Mouse (Mus musculus): ENCODE results near the gene Vav3.
A peak's percentile ranks its signal among the peaks of the same experiment; 100 is the strongest.

The Vav3 gene

DNA sequence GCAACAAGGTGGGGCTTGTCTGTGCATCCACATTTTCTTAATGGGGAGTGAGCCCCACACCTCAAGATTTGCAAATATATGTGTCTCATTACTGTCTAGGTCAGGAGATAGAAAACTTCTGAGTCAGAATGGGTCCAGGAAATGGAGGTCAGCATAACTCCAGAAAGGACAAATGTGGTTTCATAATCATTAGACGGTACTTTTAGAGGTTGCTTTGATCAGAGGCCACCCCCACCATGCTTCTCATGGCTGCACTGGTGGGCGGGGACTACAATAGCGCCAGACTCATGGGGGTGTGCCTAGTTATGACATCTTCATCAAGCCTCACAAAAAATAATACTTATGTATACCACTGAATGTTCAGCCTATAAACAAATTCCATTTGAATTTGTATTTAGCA lies 103.6 kb downstream of the Vav3 start:
- DNase-seq (ENCODE audit: low read depth) = peak; percentile 66

DNA sequence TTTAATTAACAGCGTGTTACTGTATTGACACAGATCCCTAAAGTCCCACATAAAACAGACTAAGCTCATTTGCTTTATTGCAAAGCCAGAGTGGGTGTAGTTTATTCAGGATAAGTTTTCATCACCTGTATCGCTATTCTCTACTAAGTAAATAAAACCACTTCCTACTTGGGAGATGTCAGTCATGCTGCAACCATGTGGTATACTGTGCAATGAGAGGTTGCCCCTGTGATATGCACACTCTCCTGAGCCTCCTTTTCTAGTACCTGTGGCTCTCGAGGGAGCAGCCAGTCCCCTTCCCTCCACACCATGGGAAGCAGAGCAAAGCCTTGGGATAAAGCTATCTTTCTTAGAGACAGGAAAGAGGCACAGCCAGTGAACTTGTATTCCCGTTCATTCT lies 106.5 kb downstream of the Vav3 start:
- DNase-seq (ENCODE audit: low read depth) = no peak

DNA sequence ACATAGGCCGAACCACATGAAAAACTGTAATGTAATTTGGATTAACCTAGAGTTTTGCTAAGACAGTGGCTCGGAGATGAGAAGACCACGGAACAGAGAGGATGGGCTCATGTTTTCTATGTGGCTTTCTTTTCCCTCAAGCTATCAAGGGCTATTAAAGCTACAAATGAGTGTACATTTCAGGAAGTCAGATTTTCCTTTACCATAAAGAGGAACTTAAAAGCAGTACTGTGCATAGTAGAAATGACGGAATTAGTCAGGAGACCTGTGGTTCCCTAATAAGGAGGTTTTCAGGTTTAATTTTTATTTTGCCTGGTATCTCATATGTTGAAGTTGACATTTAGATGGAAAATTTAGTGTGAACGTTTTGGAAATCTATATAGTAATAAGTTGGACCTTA lies 107.8 kb downstream of the Vav3 start:
- DNase-seq (ENCODE audit: low read depth) = peak; percentile 77

DNA sequence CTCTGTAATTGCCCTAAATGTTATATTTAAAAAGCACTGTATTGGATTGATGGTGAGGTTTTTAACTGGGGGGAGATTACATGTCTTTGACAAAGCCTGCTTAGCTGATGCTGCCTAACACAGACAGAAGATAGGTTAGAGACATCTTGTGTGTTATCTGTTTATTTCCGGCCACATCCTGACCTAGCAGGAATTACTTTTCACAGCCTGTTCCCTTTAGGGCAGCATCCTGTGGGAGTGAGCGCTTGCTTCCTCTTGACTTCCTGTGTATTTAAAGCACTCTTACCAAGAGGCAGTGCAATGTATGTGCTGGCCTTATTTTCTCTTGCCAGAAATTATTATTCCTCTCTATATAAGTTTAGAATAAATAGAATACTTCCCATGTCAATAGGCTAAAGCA lies 111.5 kb downstream of the Vav3 start:
- peak; percentile 65 for DNase-seq (ENCODE audit: low read depth)

DNA sequence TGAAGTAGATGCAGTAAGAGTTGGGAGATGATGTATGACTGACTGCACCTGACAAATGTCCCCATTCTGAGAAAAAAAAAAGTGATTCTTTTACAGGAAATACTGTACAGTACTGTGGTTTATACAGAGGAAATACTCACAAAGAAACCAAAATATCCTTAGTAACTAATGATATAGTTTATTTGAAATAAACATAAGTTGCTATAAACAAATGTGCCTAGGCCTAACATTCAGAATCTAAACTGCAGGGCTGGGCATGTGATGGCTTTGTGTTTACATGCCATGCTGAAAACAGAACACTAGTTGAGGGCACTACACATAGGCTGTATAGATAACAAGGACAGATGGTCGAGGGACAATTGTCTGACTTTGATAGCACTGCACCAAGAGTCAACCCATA lies 114.2 kb downstream of the Vav3 start:
- DNase-seq (ENCODE audit: low read depth) = no peak

DNA sequence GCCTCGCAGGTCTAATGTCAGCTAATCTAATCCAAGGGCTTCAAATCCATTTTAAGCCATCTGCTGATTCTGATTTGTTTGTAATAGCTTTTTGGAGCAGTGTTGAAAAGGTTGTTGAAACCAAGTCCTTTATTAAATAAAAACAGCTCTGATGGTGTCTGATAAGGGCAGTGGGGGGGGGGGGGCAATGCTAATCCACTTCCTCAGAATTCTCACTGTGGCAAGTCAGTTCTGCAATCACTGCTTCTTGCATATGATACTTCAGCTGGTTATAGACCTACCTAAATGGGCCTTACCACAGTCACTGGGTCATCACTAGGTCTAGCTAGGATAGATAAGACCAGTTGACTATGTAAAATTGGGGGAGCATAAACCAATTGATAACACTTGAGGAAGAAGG lies 115.9 kb downstream of the Vav3 start:
- peak; percentile 51 for DNase-seq (ENCODE audit: low read depth)

DNA sequence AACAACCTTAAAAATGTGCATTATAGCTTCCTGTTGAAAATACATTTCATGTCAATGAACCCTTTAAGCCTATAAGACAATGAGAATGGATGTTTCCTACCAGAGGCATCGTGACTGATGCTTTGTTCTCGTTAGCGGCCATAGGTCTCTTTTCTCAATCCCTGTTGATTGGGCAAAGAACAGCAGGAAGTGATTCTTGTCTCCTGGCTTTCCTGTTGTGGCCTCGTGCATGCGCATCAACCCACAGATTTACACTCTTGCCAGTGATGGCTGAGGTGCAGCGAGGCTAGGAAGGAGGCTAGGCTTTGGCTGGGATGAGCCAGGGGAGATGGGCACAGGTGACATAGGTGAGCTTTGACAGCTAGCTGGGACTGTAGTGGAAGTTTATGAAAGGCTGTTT lies 123.2 kb downstream of the Vav3 start:
- DNase-seq (ENCODE audit: low read depth) = peak; percentile 23

DNA sequence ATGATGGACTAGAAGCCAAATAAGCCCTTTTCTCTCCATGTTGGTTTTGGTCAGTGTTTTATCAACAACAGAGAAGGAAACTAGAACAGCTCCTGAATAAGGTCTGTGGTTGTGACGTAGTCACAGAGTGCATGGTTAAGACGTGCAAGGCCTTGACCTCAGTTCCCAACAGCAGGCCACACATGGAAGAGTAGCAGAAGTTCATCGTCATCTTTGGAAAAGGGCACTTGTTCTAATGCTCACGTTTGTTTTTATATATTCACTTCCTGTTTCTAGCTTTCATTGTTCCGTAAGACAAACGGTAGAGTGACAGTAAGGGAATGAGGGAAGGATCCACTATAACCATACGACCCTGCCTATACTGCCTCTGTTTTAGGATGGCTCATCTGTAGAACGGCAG lies 124.1 kb downstream of the Vav3 start:
- peak; percentile 39 for DNase-seq (ENCODE audit: low read depth)

DNA sequence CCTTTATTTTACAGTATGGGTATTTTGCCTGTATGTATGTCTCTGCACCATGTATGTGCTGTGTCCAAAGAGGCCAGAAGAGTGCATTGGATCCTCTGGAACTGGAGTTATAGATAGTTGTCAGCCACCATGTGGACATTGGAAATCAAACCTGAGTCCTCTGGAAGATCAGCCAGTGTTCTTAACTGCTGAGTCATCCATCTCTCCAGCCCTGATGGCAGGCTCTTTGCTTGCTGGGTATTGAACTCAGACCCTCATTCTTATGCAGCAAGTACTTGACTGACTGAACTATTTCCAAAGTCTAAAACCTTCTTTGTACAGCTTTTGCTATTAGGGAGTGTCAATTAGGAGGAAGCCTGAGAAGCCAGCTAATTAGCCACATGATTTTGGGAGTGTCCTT lies 126.1 kb downstream of the Vav3 start:
- DNase-seq (ENCODE audit: low read depth) = peak; percentile 55

DNA sequence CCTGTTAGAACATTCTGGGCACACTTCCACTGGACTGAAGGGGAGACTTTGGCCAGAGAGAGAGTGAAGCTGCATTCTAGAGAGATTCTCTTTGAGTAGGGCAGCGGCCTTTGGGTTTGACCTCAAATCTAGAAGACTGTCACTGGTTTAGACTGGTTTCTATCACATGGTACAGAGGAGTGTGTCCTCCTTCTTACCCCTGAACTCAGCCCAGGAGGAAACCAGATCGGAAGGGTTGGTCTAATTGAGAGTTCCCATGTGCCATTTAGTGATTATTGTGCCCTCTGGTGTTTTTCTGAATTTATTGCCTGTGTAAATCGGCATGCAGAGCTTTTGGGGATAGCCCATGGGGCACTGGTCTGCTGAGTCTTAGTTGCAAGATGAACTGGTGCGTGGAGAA lies 126.8 kb downstream of the Vav3 start:
- DNase-seq (ENCODE audit: low read depth) = peak; percentile 88

DNA sequence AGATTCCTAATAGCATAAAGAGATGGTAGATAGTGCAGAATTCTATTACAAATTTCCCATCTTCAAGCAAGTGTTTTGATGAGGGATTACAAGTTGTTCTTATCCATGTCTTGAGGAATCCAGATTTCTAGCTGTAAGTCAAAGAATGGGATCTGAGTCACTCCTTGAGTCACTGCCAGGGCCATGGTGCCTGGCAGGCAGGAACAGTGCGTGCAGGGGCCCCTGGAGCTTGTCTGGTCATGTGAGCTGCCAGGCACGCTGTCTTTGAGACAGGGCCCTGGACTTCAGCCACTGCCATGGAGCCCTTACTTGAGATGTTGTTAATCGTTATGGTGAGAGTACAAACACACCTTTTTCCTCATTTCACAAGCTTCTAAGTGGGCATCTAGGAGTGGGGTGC lies 129.0 kb downstream of the Vav3 start:
- DNase-seq (ENCODE audit: low read depth) = peak; percentile 58

DNA sequence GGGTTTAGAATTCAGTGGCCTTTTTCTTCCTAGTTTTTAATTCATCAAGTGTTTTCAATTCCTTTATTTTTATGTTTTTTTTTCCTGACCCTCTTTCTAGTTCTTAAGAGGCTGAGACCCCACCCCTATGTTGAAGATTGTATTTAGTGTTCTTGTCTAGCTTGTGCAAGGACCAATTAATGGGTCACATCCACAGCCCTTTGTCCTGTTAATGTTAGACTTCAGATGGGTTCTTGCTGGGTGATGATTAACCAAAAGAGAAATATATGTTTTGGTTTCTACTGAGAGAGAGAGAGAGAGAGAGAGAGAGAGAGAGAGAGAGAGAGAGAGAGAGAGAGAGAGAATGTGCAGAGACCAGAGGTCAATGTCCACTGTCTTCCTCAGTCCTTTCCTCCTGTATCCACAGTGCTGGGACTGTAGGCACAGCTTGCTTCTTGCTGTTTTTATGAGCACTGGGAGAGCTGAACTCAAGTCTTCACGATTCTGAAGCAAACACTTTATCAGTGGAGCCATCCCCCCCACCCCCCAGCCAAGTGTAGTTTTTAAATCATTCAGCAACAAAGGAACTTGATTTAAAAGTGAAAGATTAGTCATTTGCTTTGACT lies 130.3 kb downstream of the Vav3 start:
- no peak for DNase-seq (ENCODE audit: low read depth)

DNA sequence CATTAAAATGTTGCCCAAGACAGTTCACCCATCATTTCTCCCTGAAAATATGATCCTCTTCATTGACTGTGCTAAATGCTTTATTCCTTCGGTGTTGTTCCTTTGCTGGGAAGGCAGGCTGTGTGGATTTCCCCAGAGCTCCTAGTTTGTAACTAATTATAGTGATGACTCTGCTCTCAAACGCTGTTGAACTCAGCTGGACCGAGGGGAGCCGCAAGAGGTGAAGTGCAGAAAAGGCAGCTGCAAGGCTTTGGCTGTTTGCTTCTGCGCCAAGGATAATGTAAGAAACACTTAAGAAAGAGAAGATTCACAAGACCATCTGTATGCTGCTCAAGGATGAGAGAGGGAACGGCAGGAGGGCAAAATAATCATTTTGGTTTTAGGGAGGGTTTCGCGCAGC lies 136.1 kb downstream of the Vav3 start:
- DNase-seq (ENCODE audit: low read depth) = no peak

DNA sequence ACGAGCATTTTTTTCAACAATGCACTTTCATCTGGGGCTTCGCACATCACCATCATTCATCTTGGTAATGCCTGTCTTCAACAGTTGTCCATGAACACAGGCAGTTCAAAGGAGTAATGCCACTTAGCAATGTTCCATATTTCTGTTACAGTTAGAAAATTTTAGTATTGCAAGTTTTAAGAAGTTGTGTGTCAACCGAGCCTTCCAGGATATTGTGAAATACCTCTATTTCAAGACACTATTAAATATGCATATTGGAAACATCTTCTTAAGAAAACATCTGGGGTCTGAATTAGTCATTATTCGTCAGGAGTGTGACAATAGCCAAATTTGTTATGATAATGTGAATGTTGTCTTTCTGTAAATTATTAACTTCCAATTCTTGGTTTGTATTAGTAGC lies 137.8 kb downstream of the Vav3 start:
- DNase-seq (ENCODE audit: low read depth) = peak; percentile 82

DNA sequence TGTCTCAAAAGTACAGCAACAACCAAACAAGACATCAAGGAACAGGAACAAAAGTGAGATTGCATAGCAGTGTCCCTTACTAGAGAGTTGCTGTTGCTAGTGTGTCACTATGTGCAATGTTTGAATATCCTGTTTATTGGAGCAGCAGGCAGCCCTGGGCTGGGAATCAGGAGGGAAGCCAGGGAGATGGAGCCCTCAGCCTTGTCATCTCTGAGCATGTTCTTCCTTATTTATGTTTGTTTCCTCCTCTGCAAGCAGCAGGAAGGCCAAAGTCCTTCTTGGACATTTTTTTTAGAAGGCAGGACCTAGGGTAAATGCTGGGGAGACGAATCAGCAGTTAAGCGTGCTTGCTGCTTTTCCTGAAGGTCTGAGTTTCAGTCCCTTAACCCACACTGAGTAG lies 140.2 kb downstream of the Vav3 start:
- DNase-seq (ENCODE audit: low read depth) = no peak

DNA sequence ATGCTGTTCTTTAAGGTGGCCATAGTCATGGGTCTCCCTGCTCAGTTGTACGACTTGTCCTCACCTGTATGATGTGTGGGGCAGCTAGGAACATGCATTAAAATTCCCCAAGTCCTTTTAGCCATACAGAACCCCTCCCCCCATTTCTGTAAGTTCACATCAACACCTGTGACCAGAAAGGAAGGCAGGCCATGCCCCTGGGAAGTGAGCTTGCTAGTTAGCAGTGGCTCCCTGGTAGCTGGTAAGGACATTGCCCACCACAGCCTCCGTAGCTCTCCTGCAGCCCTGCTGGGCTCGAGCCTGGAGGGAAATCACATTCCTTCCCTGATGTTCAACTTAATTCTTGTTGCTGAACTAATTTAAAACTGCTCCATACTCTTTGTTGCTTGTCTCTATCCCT lies 146.3 kb downstream of the Vav3 start:
- no peak for DNase-seq (ENCODE audit: low read depth)

DNA sequence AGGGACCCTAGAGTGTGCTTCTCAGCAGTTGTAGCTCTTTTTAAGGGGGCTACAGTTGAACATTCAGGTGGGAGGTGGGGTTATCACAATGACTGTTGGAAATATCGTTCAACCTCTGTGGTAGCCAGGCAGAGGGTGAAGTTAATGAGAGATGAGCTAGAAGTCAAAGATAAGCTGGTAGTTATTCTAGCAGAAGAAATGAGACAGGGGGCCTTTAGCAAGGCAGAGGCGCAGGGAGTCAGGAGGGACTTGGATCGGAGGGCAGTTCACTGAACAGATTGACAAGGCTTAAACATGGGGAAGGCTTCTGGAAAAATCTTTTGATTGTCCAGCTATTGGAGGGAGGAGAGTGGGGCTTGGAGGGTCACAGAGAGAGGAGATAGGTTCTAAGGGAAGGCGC lies 147.4 kb downstream of the Vav3 start:
- no peak for DNase-seq (ENCODE audit: low read depth)

DNA sequence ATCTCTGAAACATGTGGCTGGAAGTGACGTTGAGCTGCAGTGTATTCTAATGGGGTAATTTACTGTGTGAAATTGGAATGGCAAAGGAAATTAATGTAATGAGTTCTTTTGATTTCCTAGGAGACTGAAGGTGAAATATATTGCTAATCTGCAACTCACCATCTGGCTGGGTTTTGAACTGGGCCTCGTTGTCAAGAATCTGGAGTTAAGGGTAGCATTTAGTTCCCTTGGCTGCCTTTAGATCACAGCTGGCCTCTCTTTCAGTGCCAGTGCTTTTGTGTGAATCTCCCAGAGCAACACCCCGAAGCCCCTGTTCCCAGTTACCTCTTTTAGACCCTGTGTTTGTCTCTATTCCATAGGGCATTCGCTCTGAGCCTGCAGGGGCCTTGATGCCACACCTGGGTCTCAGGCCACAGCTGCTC lies 148.3 kb downstream of the Vav3 start:
- no peak for DNase-seq (ENCODE audit: low read depth)

DNA sequence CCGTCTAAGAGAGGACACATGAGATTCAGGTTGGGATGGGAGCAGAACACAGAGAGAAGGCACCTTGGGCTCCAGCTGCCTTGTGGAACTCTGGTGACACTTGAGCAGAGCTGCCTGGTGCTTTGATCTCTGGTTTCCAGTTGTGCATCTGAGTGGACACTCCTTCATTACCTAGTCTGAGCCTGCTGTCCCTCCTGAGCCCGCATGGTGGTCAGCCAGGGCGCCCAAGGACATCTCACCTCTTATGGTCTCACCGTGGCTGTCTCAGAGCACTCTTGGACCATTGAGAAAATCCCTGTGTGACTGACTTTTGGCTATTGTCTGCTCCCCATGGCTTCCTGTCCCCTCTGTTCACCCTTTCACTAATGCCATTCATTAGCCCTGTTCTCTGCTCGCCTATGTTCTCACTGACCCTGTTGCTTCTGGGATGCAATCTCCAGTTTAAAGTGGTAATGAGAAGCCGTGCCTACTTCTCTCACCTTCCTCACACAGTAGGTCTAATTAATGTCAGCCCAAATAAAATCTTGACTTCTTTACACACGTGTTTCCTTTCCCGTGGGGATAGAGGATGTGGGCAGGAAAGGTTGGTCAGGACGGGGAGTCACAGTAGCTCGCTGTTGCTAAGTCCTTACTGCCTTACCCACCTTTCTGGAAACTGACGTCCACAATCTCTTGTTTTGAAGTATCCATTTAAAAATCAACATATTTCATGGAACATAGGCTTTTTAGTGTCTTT lies 150.3 kb downstream of the Vav3 start:
- DNase-seq (ENCODE audit: low read depth) = peak; percentile 45

DNA sequence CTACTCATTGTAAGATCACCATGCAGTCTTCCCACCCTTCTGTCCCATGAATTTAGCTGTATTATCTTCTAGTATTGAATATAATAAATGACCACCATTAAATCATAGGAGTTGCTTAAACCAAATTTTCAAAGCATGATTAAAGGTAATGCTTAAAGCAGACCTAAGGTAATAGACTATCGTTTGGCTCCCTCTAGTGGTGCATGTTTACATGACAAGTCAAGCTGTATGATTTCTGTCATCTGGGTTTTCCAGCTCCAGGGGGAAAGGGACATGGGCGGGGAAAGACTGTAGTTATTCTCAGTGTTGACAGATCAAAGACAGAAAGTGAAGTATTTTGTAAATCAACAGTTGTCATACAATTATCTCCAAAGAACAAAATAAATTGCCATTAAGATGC lies 151.1 kb downstream of the Vav3 start:
- peak; percentile 84 for DNase-seq (ENCODE audit: low read depth)

DNA sequence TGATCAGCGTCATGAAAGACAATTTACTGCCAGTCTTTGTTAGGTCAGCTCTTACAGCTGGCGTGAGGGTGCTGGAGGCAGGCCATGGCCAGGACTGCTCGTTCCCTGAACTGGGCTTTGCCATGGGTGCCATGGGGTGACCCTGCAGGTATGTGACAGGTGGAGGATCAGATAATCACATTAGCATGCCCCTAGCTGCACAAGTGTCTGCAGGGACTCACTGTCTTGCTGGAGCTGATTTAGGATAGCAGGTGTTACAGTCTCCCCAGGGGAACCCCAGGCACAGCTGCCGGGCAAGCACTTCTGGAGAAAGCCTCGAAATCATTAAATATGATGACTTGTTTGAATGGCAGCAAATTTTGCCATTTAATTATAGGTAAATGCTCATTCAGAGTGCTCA lies 156.0 kb downstream of the Vav3 start:
- DNase-seq (ENCODE audit: low read depth) = no peak

DNA sequence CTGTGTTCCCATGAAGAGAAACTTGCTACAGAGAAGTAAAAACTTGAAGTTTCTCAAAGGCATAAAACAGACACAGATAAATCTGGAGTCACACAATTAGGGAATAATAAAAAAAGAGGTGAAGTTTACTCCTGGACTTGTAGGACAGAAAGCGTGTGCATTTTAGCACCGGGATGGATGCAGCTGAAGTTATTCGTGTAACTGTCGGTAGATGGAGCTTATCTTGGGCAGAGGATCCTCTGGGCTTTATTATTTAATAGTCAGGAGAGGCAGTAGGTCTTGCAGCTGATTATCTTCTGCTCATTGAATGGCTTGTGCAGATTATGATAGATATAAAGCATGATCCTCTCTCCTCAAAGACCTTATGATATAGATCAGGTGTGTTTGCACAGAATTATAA lies 156.6 kb downstream of the Vav3 start:
- DNase-seq (ENCODE audit: low read depth) = no peak

DNA sequence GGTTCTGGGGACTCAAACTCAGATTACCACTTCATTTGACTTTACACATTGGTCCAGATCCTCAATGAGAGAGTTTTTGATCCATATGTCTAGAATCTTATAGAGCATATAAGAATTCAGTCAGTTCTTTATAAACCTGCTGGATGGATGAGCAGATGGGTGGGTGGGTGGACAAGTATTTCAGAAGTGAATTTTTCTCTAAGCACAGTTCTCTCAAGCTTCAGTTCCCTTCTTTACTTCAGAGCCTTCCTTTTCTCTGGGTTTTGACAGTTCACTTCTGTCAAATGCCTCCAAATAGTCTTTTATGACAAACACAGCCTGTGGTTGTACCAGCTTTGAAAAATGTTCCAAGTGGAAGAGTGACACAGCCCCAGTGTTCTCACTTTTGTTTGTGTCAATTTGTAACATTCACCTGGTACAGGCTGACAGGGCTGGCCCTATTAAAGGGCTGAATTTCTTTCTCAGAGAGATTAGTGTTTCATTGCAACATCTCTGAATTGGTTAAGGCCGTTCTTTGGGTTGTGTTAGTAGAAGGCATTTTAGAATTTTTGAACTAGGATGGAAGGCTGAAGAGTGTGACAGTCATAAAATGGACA lies 159.5 kb downstream of the Vav3 start:
- DNase-seq (ENCODE audit: low read depth) = no peak

DNA sequence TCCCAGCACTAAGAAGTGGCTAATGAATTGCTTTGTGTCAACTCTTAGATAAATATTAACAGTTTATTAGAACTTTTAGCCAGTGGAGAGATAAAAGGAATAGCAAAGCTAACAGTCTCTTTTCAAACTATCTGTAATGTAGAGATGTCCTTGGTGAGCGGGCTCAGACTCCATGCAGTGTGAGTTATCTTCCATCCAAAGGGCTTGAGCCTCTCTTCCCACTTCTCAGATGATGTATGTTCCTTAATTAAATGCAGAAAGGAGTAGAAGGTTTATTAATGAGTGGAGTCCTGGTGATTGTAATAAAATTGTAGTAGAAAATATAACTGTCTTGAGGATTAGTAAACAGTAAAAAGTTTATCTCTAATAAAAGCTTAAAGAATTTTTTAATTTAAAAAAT lies 169.3 kb downstream of the Vav3 start:
- no peak for DNase-seq (ENCODE audit: low read depth)
